Mouse (Mus musculus) kidney, adult 10 weeks (tissue): ENCODE measurements around the gene C1qtnf9. TPM values are rescaled to one million over a fixed set of nuclear protein-coding genes. Genes with fewer than 3 reads are reported as not detected.

Experiments used
- polyA plus RNA-seq: library from polyadenylated mRNA; stranded (reverse); fragments of 350-450 nt; fragmentation: Illumina TruSeq; extraction: RNeasy Lipid Tissue Mini Kit (QIAGEN cat#74804); gene quantifications from one replicate; pipeline ENCODE4 v1.2.3, GENCODE M21; 2014; ENCODE audit warnings: low read depth, low replicate concordance

C1qtnf9 gene
- polyA plus RNA-seq, result 1.4 TPM

DNA sequence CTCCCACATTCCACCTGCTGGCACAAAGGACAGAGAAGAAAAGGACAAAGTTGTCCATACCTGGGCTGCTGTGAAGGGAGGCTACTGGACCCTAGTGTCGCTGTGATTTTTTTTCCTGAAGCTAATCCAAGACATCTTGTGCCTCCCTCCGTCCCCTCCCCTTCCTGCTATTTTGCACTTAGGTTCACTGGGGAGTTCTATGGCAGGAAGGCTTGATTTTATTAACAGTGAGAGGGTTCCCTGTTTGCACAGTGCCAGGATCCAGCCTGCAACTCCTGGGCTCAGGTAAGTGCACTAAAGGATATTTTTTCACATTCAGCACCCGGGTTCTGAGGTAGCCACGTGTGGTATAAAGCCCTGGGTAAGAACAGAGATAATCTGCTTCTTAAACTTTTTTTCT is at the start of gene C1qtnf9:
TSS of gene C1qtnf9 (plus strand) at position 251 of the 400 bp plus-strand sequence.

DNA sequence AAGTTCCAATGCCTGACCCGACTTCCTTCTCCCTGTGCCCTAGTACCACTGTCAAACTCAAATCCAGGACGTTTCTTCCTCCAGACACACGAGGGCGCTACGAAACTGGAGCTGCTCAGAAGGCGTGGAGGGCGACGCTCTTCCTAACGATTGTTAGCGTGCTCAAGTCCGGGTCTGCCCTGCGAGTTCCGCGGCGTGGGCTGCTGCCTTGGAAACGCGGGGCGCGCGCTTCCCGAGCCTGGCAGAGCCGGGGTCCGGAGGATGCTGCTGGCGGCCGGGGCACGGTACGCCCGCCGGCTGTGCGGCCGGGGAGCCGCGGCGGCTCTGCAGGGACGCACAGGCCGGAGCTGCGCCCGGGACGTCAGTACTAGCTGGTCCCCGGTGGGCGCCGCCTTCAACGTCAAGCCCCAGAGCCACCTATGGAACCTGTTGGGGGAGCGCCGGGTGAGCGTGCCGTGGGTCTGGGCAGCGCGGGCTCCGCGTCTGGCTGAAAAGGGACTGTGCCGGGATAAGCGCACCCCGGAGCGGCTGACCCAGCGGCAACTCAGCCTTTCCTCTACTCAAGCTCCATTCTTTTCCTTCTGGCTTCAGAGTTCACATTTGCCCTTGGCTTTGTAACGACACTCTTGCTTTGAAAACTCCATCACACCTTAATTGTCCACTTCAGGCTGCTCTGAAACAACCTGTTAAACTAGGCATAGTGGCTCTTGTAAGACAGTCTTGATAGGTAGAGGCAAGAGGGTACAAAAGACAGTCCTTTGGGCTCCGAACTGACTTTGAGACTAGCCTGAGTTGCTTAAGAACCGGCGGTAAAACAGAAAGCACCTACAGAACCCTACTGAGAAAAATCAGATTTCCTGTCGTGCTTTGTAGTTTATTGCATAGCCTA is 16.7 kb downstream of the C1qtnf9 start, which contains the start of gene Mipep:
TSS of gene Mipep (plus strand) at position 147 of the 889 bp plus-strand sequence.

Other genes with a start within 250 kb of the C1qtnf9 start
- 20.9 TPM for gene Spata13, start 134.1 kb upstream of the C1qtnf9 start, polyA plus RNA-seq
- gene Mipep, start 16.4 kb downstream of the C1qtnf9 start, polyA plus RNA-seq, result 35.5 TPM